Mouse (Mus musculus) myocyte (in vitro differentiated cells): ENCODE measurements around the gene Rnf220. TPM values are rescaled to one million over a fixed set of nuclear protein-coding genes. Genes with fewer than 3 reads are reported as not detected.

Source experiments
- H3K27me3 ChIP-seq: one replicate; pipeline ENCODE4 v1.6.1; 2011; ENCODE audit not compliant: control insufficient read depth, insufficient read depth, insufficient read length
- H3K36me3 ChIP-seq: one replicate; pipeline ENCODE4 v1.6.1; 2011; ENCODE audit not compliant: control insufficient read depth, insufficient read depth
- H3K4me2 ChIP-seq: one replicate; pipeline ENCODE4 v1.6.1; 2011; ENCODE audit warnings: low read depth, control low read depth
- H3K4me3 ChIP-seq: one replicate; pipeline ENCODE4 v1.5.1; 2011; ENCODE audit warnings: mild to moderate bottlenecking, control low read depth, moderate library complexity
- H3K79me2 ChIP-seq: one replicate; pipeline ENCODE4 v1.6.1; 2011; ENCODE audit not compliant: control insufficient read depth, insufficient read depth
- H3ac ChIP-seq: one replicate; pipeline ENCODE4 v1.6.1; 2011; ENCODE audit not compliant: control insufficient read depth, insufficient read length
- CEBPB ChIP-seq: IDR thresholded peaks from 2 replicates; pipeline ENCODE4 v1.6.1; 2011; ENCODE audit warnings: mild to moderate bottlenecking, moderate library complexity; ENCODE audit not compliant: poor library complexity, insufficient read depth, severe bottlenecking
- E2F4 ChIP-seq: IDR thresholded peaks from one replicate; pipeline ENCODE4 v1.6.1; 2011; ENCODE audit warnings: mild to moderate bottlenecking, control low read depth, moderate library complexity; ENCODE audit not compliant: insufficient read depth
- MAX ChIP-seq: IDR thresholded peaks from one replicate; pipeline ENCODE4 v1.6.1; 2011; ENCODE audit warnings: low read depth, mild to moderate bottlenecking, control low read depth
- MYOD1 ChIP-seq, 3 experiments: IDR thresholded peaks; one replicate each; pipeline ENCODE4 v1.6.1; 2011; ENCODE audit warnings: control low read depth in 2 of 3, low read depth in 2 of 3, mild to moderate bottlenecking in 2 of 3, moderate library complexity in 1 of 3; ENCODE audit not compliant: insufficient read length in 2 of 3, control insufficient read depth in 1 of 3
- MYOG ChIP-seq, 3 experiments: IDR thresholded peaks; one replicate each; pipeline ENCODE4 v1.6.1; 2011; ENCODE audit warnings: control low read depth in 2 of 3, low read depth in 2 of 3, mild to moderate bottlenecking in 2 of 3; ENCODE audit not compliant: insufficient read length in 2 of 3, control insufficient read depth in 1 of 3, insufficient read depth in 1 of 3
- POLR2A ChIP-seq: IDR thresholded peaks from one replicate; pipeline ENCODE4 v1.6.1; 2011; ENCODE audit warnings: low read depth, mild to moderate bottlenecking, control low read depth, moderate library complexity; ENCODE audit not compliant: insufficient read length
- POLR2AphosphoS2 ChIP-seq: IDR thresholded peaks from one replicate; pipeline ENCODE4 v1.6.1; 2011; ENCODE audit warnings: low read depth, control low read depth; ENCODE audit not compliant: insufficient read length
- REST ChIP-seq: IDR thresholded peaks from one replicate; pipeline ENCODE4 v1.6.1; 2011; ENCODE audit warnings: mild to moderate bottlenecking, control low read depth, moderate library complexity; ENCODE audit not compliant: insufficient read depth, insufficient read length
- SRF ChIP-seq: IDR thresholded peaks from one replicate; pipeline ENCODE4 v1.6.1; 2011; ENCODE audit warnings: low read depth; ENCODE audit not compliant: control insufficient read depth, insufficient read length
- TCF12 ChIP-seq: IDR thresholded peaks from one replicate; pipeline ENCODE4 v1.6.1; 2011; ENCODE audit warnings: mild to moderate bottlenecking, control low read depth; ENCODE audit not compliant: poor library complexity, insufficient read depth, severe bottlenecking
- TCF3 ChIP-seq: IDR thresholded peaks from one replicate; pipeline ENCODE4 v1.6.1; 2011; ENCODE audit warnings: low read depth, control low read depth; ENCODE audit not compliant: insufficient read length
- USF1 ChIP-seq: IDR thresholded peaks from one replicate; pipeline ENCODE4 v1.6.1; 2011; ENCODE audit warnings: low read depth, mild to moderate bottlenecking, control low read depth, moderate library complexity
- polyA plus RNA-seq: library from polyadenylated mRNA; unstranded; fragments of >200 nt; fragmentation: generic; extraction: Trizol; gene quantifications from one replicate; pipeline ENCODE4 v1.2.1, GENCODE M21; 2012; ENCODE audit warnings: missing spikeins

Gene Rnf220
- polyA plus RNA-seq, 1 experiment: 60.4 TPM

DNA sequence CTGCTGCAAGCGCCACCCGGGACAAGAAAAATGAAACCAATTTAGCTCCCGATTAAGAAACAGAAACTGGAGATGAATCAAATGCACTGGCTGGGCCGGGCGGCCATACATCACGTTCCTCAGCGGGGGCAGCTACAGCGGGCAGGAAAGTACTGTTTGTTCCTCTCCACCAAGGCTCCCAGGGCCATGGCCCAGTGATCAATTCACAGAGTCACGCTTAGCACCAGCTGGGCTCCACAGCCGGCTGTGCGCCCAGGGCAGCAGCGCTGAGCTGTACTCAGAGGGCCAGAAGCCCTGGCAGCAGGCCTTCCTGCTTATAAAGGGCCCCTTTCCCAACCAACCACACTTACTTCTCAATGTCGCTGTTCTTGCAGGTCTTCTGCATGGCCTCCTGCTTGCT lies 219.8 kb downstream of the Rnf220 start:
- Histone ChIP-seq H3K27me3 (no peaks in the 10 kb centered on the region), H3K4me3 (no peak overlapping the region), H3K4me2 (no peak overlapping the region), H3ac (no peak overlapping the region), H3K36me3 (peaks cover 26% of the 10 kb centered on the region), H3K79me2 (no peaks in the 10 kb centered on the region)
- TF ChIP-seq SRF: no peak
- no peak for TF ChIP-seq MYOD1 (IDR thresholded peaks at IDR 0.05; ENCODE audit: control insufficient read depth in 1 of 3, insufficient read length in 2 of 3, low read depth in 2 of 3)
- no peak for TF ChIP-seq TCF3
- no peak for TF ChIP-seq REST
- TF ChIP-seq POLR2A: no peak
- TF ChIP-seq MAX: no peak
- no peak for TF ChIP-seq TCF12
- no peak for TF ChIP-seq USF1
- no peak for TF ChIP-seq MYOG (IDR thresholded peaks at IDR 0.05; ENCODE audit: control insufficient read depth in 1 of 3, insufficient read depth in 1 of 3, insufficient read length in 2 of 3, low read depth in 2 of 3)
- no peak for TF ChIP-seq E2F4
- no peak for TF ChIP-seq CEBPB
- TF ChIP-seq POLR2AphosphoS2: no peak

GRCm38 (mm10) chr4:117276281-117276711 lies 220.6 kb downstream of the Rnf220 start:
- Histone ChIP-seq H3K79me2 (no peaks in the 10 kb centered on the region), H3ac (no peak overlapping the region), H3K4me3 (no peak overlapping the region), H3K27me3 (no peaks in the 10 kb centered on the region), H3K4me2 (no peak overlapping the region), H3K36me3 (peaks cover 22% of the 10 kb centered on the region)
- no peak for TF ChIP-seq TCF3
- no peak for TF ChIP-seq MAX
- no peak for TF ChIP-seq POLR2A
- no peak for TF ChIP-seq POLR2AphosphoS2
- no peak for TF ChIP-seq MYOD1 (IDR thresholded peaks at IDR 0.05; ENCODE audit: control insufficient read depth in 1 of 3, insufficient read length in 2 of 3, low read depth in 2 of 3)
- no peak for TF ChIP-seq TCF12
- TF ChIP-seq REST: no peak
- TF ChIP-seq MYOG (IDR thresholded peaks at IDR 0.05; ENCODE audit: control insufficient read depth in 1 of 3, insufficient read depth in 1 of 3, insufficient read length in 2 of 3, low read depth in 2 of 3): no peak
- TF ChIP-seq USF1: no peak
- TF ChIP-seq E2F4: no peak
- TF ChIP-seq CEBPB: no peak
- TF ChIP-seq SRF: no peak

DNA sequence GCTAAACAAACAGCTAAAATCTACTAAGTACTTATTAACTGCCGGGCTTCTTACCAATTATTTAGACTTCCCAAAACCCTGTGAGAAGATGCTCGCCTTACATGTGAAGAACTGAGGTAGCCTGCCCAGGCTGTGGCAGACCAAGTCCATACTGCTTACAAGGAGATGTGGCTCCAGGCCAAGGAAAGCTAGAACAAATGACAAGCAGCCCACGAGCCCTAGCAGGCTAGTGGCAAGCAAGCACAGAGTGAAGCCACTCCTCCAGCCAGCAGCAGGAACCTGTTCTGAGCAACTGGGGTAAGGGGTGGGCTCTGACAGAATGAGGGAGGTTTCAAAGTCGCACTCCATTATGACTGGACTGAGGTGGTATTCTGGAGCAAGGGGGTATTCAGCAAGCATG lies 222.1 kb downstream of the Rnf220 start:
- H3K4me2 ChIP-seq: no peak overlapping the region
- no peaks in the 10 kb centered on the region for H3K79me2 ChIP-seq
- H3K27me3 ChIP-seq: no peaks in the 10 kb centered on the region
- H3K36me3 ChIP-seq: peaks cover 22% of the 10 kb centered on the region
- H3K4me3 ChIP-seq: no peak overlapping the region
- H3ac ChIP-seq: no peak overlapping the region
- TF ChIP-seq USF1 (no peak), MYOD1 (IDR thresholded peaks at IDR 0.05; ENCODE audit: control insufficient read depth in 1 of 3, insufficient read length in 2 of 3, low read depth in 2 of 3) (no peak), MYOG (IDR thresholded peaks at IDR 0.05; ENCODE audit: control insufficient read depth in 1 of 3, insufficient read depth in 1 of 3, insufficient read length in 2 of 3, low read depth in 2 of 3) (no peak), E2F4 (no peak), TCF12 (no peak), POLR2A (no peak), TCF3 (no peak), CEBPB (no peak), MAX (no peak), SRF (no peak), POLR2AphosphoS2 (no peak), REST (no peak)

DNA sequence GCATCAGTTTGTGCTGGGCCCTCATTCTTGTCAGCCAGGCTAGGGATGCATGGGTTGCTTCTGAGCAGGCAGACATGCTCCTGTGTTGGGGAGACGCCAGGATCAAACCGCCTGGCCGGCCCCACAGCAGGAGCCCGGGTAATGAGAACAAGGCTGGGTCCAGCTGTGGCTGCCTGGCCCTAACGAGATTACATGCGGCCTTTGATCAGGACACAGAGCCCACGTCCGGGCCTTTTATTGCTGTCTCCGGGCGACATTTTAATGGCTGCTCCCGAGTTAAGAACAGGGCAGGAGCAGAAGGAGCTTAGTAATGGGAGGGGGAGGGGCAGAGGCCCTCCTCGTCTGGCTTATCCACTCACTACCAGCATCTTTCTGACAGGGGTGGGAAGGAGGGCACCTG lies 224.4 kb downstream of the Rnf220 start:
- Histone ChIP-seq H3K79me2 (no peaks in the 10 kb centered on the region), H3ac (no peak overlapping the region), H3K27me3 (no peaks in the 10 kb centered on the region), H3K36me3 (peaks cover 22% of the 10 kb centered on the region), H3K4me2 (no peak overlapping the region), H3K4me3 (no peak overlapping the region)
- no peak for TF ChIP-seq POLR2A

- no peak overlapping the region for H3K4me3 ChIP-seq
- no peak for TF ChIP-seq E2F4
- TF ChIP-seq TCF3: no peak
- no peak for TF ChIP-seq MAX
- no peak for TF ChIP-seq MYOG (IDR thresholded peaks at IDR 0.05; ENCODE audit: control insufficient read depth in 1 of 3, insufficient read depth in 1 of 3, insufficient read length in 2 of 3, low read depth in 2 of 3)
- no peak for TF ChIP-seq CEBPB
- no peak for TF ChIP-seq POLR2A
- no peak for TF ChIP-seq USF1
- TF ChIP-seq POLR2AphosphoS2: no peak
- no peak for TF ChIP-seq TCF12
- H3K36me3 ChIP-seq: peaks cover 12% of the 10 kb centered on the region
- no peaks in the 10 kb centered on the region for H3K79me2 ChIP-seq
- H3K4me2 ChIP-seq: no peak overlapping the region
- no peaks in the 10 kb centered on the region for H3K27me3 ChIP-seq
- no peak overlapping the region for H3ac ChIP-seq
Observed at GRCm38 (mm10) chr4:117270278-117270677, 226.6 kb downstream of the Rnf220 start.
